Mouse (Mus musculus) embryonic facial prominence, embryonic 14.5 days (tissue): ENCODE results near the gene Slc39a12. TPM values are rescaled to one million over a fixed set of nuclear protein-coding genes. Genes with fewer than 3 reads are reported as not detected.

Source experiments
- ATAC-seq: fragments of 200-750 bp; cut with Nextera tagmentation; 2 replicates; pipeline ENCODE4 v1.8.0; 2017; ENCODE audit warnings: low read depth, moderate number of reproducible peaks, moderate TSS enrichment
- DNase-seq: peaks from one replicate; pipeline ENCODE4 v3.0.0-alpha.2; 2015; ENCODE audit warnings: low spot score
- H3K27ac ChIP-seq: fragments of 300-500 bp; sonication (generic); replicated peaks from 2 replicates; pipeline ENCODE4 v1.5.1; 2014; ENCODE audit warnings: low read depth, mild to moderate bottlenecking, low read length, moderate library complexity
- H3K27me3 ChIP-seq: fragments of 300-500 bp; sonication (generic); replicated peaks from 2 replicates; pipeline ENCODE4 v1.6.1; 2014; ENCODE audit warnings: low read length; ENCODE audit not compliant: control insufficient read depth, insufficient read depth
- H3K36me3 ChIP-seq: fragments of 300-500 bp; sonication (generic); 2 replicates; pipeline ENCODE4 v1.6.1; 2014; ENCODE audit warnings: low read length, mixed read lengths; ENCODE audit not compliant: control insufficient read depth, insufficient read depth
- H3K4me1 ChIP-seq: fragments of 300-500 bp; sonication (generic); 2 replicates; pipeline ENCODE4 v1.6.1; 2014; ENCODE audit warnings: antibody characterized with exemption, low read length; ENCODE audit not compliant: control insufficient read depth, insufficient read depth
- H3K4me2 ChIP-seq: fragments of 300-500 bp; sonication (generic); 2 replicates; pipeline ENCODE4 v1.6.1; 2014; ENCODE audit warnings: low read depth, mild to moderate bottlenecking, low read length, moderate library complexity, mixed read lengths
- H3K4me3 ChIP-seq: fragments of 300-500 bp; sonication (generic); 2 replicates; pipeline ENCODE4 v1.5.1; 2014; ENCODE audit warnings: low read depth, mild to moderate bottlenecking, low read length
- H3K9ac ChIP-seq: fragments of 300-500 bp; sonication (generic); 2 replicates; pipeline ENCODE4 v1.6.1; 2014; ENCODE audit warnings: low read depth, mild to moderate bottlenecking, low read length, moderate library complexity, mixed read lengths
- H3K9me3 ChIP-seq: fragments of 300-500 bp; sonication (generic); 2 replicates; pipeline ENCODE4 v1.6.1; 2016; ENCODE audit warnings: low read length; ENCODE audit not compliant: control insufficient read depth
- WGBS: fragments of 180-500 bp; shearing (Covaris S2); extraction: QIAGEN DNeasy Blood & Tissue Kit; methylation state at CpG from one replicate; pipeline ENCODE4 v1.1.7; 2014; 5-methylcytosine and 5-hydroxymethylcytosine counted together
- polyA plus RNA-seq: library from polyadenylated mRNA; unstranded; fragments of >200 nt; fragmentation: Nextera tagmentation; extraction: Ambion mirVana; gene quantifications from 2 replicates; pipeline ENCODE4 v1.2.1, GENCODE M21; 2014

Gene Slc39a12
- 0.34 and 0.36 TPM in 2 replicates for polyA plus RNA-seq

- Histone ChIP-seq H3K9ac (no peak within 1 kb of the TSS), H3K27me3 (no peaks in the 10 kb centered on the region), H3K4me1 (no peaks in the 10 kb centered on the region), H3K4me2 (no peak within 1 kb of the TSS), H3K36me3 (no peaks in the 10 kb centered on the region), H3K27ac (no peak within 1 kb of the TSS), H3K9me3 (no peaks in the 10 kb centered on the region), H3K4me3 (no peak within 1 kb of the TSS)
- DNase-seq (peak; percentile 26), ATAC-seq (no peak)
- WGBS = 26% methylated on average over 5 of the region's 5 CpGs
These were observed at the start of gene Slc39a12 for GRCm38 (mm10) chr2:14388162-14388561. TSS of gene Slc39a12 (plus strand) at chr2:14388316.

- H3K9ac ChIP-seq = no peak overlapping the region
- no peaks in the 10 kb centered on the region for H3K36me3 ChIP-seq
- 0 out of 2 replicates have a peak overlapping the region, but pooled peaks have one; percentile 3 for H3K4me2 ChIP-seq
- no peaks in the 10 kb centered on the region for H3K9me3 ChIP-seq
- ATAC-seq = 0 out of 2 replicates have a peak, but pooled peaks have one; percentile 65
- DNase-seq = peak; percentile 78
- H3K4me1 ChIP-seq = no peaks in the 10 kb centered on the region
- H3K27me3 ChIP-seq = no peaks in the 10 kb centered on the region
- 55% methylated on average over 14 of the region's 14 CpGs for WGBS
- no peak overlapping the region for H3K27ac ChIP-seq
- no peak overlapping the region for H3K4me3 ChIP-seq
These were observed 46.3 kb upstream of the Slc39a12 start for GRCm38 (mm10) chr2:14341652-14342308.

GRCm38 (mm10) chr2:14342309-14342839, 45.7 kb upstream of the Slc39a12 start:
- H3K36me3 ChIP-seq = no peaks in the 10 kb centered on the region
- no peaks in the 10 kb centered on the region for H3K4me1 ChIP-seq
- H3K27me3 ChIP-seq = no peaks in the 10 kb centered on the region
- WGBS = 90% methylated on average over 8 of the region's 8 CpGs
- no peak overlapping the region for H3K4me3 ChIP-seq
- H3K9me3 ChIP-seq = no peaks in the 10 kb centered on the region
- H3K27ac ChIP-seq = no peak overlapping the region
- no peak overlapping the region for H3K9ac ChIP-seq
- DNase-seq (peak; percentile 3), ATAC-seq (no peak)
- no peak overlapping the region for H3K4me2 ChIP-seq

DNA sequence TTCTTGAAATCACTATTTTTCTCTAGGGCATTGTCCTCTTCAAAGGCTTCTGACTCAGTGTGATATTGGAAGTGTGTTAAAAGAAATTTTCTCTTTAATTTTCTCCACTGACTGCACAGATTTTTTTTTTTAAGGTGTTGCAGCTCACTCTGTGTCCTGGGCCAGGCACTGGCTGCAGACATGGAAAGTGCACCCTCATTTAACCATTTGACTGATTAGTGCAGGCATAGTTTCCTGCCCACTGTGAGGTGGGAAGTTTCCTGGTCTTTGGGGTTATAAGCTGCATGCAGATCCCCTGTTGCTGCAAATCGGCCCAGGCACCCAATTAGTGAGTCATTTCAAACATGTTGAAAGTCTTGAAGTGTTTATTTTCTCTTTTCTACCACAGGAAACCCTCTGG, 740 bp downstream of the Slc39a12 start:
- DNase-seq (no peak), ATAC-seq (no peak)
- H3K36me3 ChIP-seq = no peaks in the 10 kb centered on the region
- no peak overlapping the region for H3K9ac ChIP-seq
- no peak overlapping the region for H3K4me2 ChIP-seq
- 28% methylated on average over 1 of the region's 1 CpGs for WGBS
- no peaks in the 10 kb centered on the region for H3K9me3 ChIP-seq
- H3K27ac ChIP-seq = no peak overlapping the region
- H3K4me3 ChIP-seq = no peak overlapping the region
- H3K4me1 ChIP-seq = no peaks in the 10 kb centered on the region
- H3K27me3 ChIP-seq = no peaks in the 10 kb centered on the region

GRCm38 (mm10) chr2:14390900-14391299, 2.8 kb downstream of the Slc39a12 start:
- Histone ChIP-seq H3K9ac (no peak overlapping the region), H3K4me3 (no peak overlapping the region), H3K9me3 (no peaks in the 10 kb centered on the region), H3K36me3 (no peaks in the 10 kb centered on the region), H3K27me3 (no peaks in the 10 kb centered on the region), H3K4me2 (no peak overlapping the region), H3K27ac (no peak overlapping the region), H3K4me1 (no peaks in the 10 kb centered on the region)
- DNase-seq = peak; percentile 7
- ATAC-seq = no peak
- WGBS = 89% methylated on average over 1 of the region's 1 CpGs

DNA sequence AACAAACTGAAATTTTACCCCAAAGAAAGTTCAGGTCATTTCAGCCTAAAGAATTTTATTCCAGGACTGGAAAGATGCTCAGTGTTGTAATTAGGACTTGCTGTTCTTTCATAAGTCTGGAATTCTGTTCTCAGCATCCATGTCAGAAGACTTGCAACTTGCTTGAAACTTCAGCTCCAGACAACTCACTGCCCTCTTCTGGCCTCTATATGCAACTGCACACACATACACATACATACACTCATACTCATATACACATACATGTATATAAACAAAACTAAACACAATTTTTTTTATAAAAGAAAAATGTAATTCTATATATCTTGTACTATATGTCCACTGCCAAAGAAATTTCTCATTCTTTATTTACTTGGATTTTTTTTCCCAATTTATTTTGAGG, 14.9 kb downstream of the Slc39a12 start:
- DNase-seq = no peak

GRCm38 (mm10) chr2:14428987-14429386, 40.9 kb downstream of the Slc39a12 start:
- WGBS = 84% methylated on average over 2 of the region's 2 CpGs

More for the DNA sequence above, 14.9 kb downstream of the Slc39a12 start:
- no peaks in the 10 kb centered on the region for H3K9me3 ChIP-seq
- H3K4me3 ChIP-seq = no peak overlapping the region
- no peak overlapping the region for H3K9ac ChIP-seq
- H3K27ac ChIP-seq = no peak overlapping the region
- no peak overlapping the region for H3K4me2 ChIP-seq
- H3K36me3 ChIP-seq = no peaks in the 10 kb centered on the region
- H3K4me1 ChIP-seq = no peaks in the 10 kb centered on the region
- no peak for ATAC-seq
- H3K27me3 ChIP-seq = no peaks in the 10 kb centered on the region

GRCm38 (mm10) chr2:14447322-14447721, 59.2 kb downstream of the Slc39a12 start:
- Histone ChIP-seq H3K27me3 (no peaks in the 10 kb centered on the region), H3K4me3 (no peak overlapping the region), H3K27ac (no peak overlapping the region), H3K4me1 (no peaks in the 10 kb centered on the region), H3K36me3 (no peaks in the 10 kb centered on the region), H3K9ac (no peak overlapping the region), H3K4me2 (no peak overlapping the region), H3K9me3 (0 out of 2 replicates have a peak, but pooled peaks cover 3% of the 10 kb centered on the region)
- DNase-seq = no peak
- no peak for ATAC-seq
- 47% methylated on average over 1 of the region's 1 CpGs for WGBS

More at GRCm38 (mm10) chr2:14428987-14429386, 40.9 kb downstream of the Slc39a12 start:
- Histone ChIP-seq H3K4me3 (no peak overlapping the region), H3K9ac (no peak overlapping the region), H3K27ac (no peak overlapping the region), H3K27me3 (no peaks in the 10 kb centered on the region), H3K36me3 (no peaks in the 10 kb centered on the region), H3K9me3 (no peaks in the 10 kb centered on the region), H3K4me1 (no peaks in the 10 kb centered on the region), H3K4me2 (no peak overlapping the region)
- ATAC-seq (no peak), DNase-seq (no peak)

- no peak overlapping the region for H3K4me3 ChIP-seq
- no peak overlapping the region for H3K9ac ChIP-seq
- DNase-seq = no peak
- no peak for ATAC-seq
- H3K4me1 ChIP-seq = peaks cover 4% of the 10 kb centered on the region; the same call in 1 of the 2 replicates
- no peak overlapping the region for H3K4me2 ChIP-seq
- H3K36me3 ChIP-seq = no peaks in the 10 kb centered on the region
- no peak overlapping the region for H3K27ac ChIP-seq
- no peaks in the 10 kb centered on the region for H3K9me3 ChIP-seq
- no peaks in the 10 kb centered on the region for H3K27me3 ChIP-seq
These were observed 62.8 kb downstream of the Slc39a12 start for GRCm38 (mm10) chr2:14450866-14451265.
